Mouse (Mus musculus): ENCODE results near the gene Ahr.

DNA sequence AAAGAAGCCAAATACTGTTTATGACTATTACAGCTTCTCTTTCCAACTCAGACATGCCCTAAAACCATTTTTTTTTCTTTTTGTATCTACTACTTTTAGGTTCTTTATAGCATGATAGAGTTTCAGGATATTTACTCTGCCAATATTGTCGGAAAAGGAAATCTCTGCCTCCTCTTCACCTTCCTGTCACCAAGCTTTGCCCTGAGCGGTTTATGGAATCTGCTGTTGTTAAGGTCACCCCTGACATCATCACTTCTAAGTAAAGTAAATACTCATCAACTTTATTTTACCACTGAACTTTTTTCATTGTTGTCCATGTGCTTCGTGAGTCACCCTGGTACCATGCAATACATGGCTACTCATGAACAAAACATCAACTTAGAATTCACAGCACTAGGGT, 75.2 kb downstream of the Ahr start:
- TF ChIP-seq POLR2A (IDR thresholded peaks at IDR 0.05; ENCODE audit: borderline replicate concordance, control insufficient read depth, low read depth, low read length) (no peak), CTCF (IDR thresholded peaks at IDR 0.05; ENCODE audit: control insufficient read depth, insufficient read depth, low read length) (no peak)

All from bone marrow, adult 2 months (tissue).